Mouse (Mus musculus) neural tube, embryonic 12.5 days (tissue): ENCODE measurements around the gene Hnrnpll. TPM values are rescaled to one million over a fixed set of nuclear protein-coding genes. Genes with fewer than 3 reads are reported as not detected.
A peak's percentile ranks its signal among the peaks of the same experiment; 100 is the strongest.

ENCODE experiments used
- ATAC-seq: fragments of 200-750 bp; cut with Nextera tagmentation; 2 replicates; pipeline ENCODE4 v1.8.0; 2017; ENCODE audit warnings: low read depth, mild to moderate bottlenecking, moderate TSS enrichment, moderate library complexity; ENCODE audit not compliant: low FRiP score
- H3K27ac ChIP-seq: fragments of 300-500 bp; sonication (generic); 2 replicates; pipeline ENCODE4 v1.5.1; 2016
- H3K27me3 ChIP-seq: fragments of 300-500 bp; sonication (generic); replicated peaks from 2 replicates; pipeline ENCODE4 v1.6.1; 2016; ENCODE audit warnings: mild to moderate bottlenecking
- H3K36me3 ChIP-seq: fragments of 300-500 bp; sonication (generic); 2 replicates; pipeline ENCODE4 v1.6.1; 2016; ENCODE audit warnings: mild to moderate bottlenecking
- H3K4me1 ChIP-seq: fragments of 300-500 bp; sonication (generic); 2 replicates; pipeline ENCODE4 v1.6.1; 2016
- H3K4me2 ChIP-seq: fragments of 300-500 bp; sonication (generic); replicated peaks from 2 replicates; pipeline ENCODE4 v1.6.1; 2016; ENCODE audit warnings: mild to moderate bottlenecking
- H3K4me3 ChIP-seq: fragments of 300-500 bp; sonication (generic); 2 replicates; pipeline ENCODE4 v1.5.1; 2016
- H3K9ac ChIP-seq: fragments of 300-500 bp; sonication (generic); 2 replicates; pipeline ENCODE4 v1.6.1; 2016; ENCODE audit warnings: mild to moderate bottlenecking
- H3K9me3 ChIP-seq: fragments of 300-500 bp; sonication (generic); 2 replicates; pipeline ENCODE4 v1.6.1; 2016; ENCODE audit warnings: mild to moderate bottlenecking
- WGBS: fragments of 180-500 bp; shearing (Covaris S2); methylation state at CpG from one replicate; pipeline ENCODE4 v1.1.7; 2016; 5-methylcytosine and 5-hydroxymethylcytosine counted together
- polyA plus RNA-seq: library from polyadenylated mRNA; unstranded; fragments of >200 nt; fragmentation: Nextera tagmentation; extraction: Ambion mirVana; gene quantifications from 2 replicates; pipeline ENCODE4 v1.2.1, GENCODE M21; 2016

Hnrnpll gene
- polyA plus RNA-seq, 1 experiment from 2014 or later, result 128 TPM

GRCm38 (mm10) chr17:80084424-80084823 lies 22.3 kb upstream of the Hnrnpll start:
- no peaks in the 10 kb centered on the region for H3K27me3 ChIP-seq
- 78% methylated on average over 9 of the region's 9 CpGs for WGBS

DNA sequence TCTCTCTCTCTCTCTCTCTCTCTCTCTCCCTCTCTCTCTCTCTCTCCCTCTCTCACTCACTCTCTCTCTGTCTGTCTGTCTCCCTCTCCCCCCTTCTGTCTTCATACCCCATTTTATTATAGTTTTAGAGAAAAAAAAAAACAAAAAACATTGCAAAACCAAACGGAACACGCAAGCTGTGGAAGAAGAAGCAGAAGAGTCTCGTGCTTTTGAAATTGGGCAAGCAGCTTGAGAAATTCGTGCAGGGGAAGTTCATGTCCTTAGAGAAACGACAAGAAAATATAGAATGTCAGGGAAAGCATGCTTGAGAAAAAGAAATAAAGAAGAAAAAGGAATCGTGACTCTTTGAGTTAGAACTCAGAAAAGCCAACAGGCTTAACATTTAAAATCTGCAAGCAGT lies 21.1 kb upstream of the Hnrnpll start:
- Histone ChIP-seq H3K4me3 (no peak overlapping the region), H3K27ac (no peak overlapping the region), H3K4me1 (no peaks in the 10 kb centered on the region), H3K9ac (no peak overlapping the region), H3K9me3 (no peaks in the 10 kb centered on the region), H3K36me3 (no peaks in the 10 kb centered on the region), H3K27me3 (no peaks in the 10 kb centered on the region), H3K4me2 (no peak overlapping the region)
- no peak for ATAC-seq
- 79% methylated on average over 6 of the region's 6 CpGs for WGBS

More at GRCm38 (mm10) chr17:80084424-80084823, 22.3 kb upstream of the Hnrnpll start:
- Histone ChIP-seq H3K4me1 (no peaks in the 10 kb centered on the region), H3K9me3 (no peaks in the 10 kb centered on the region), H3K27ac (no peak overlapping the region), H3K4me3 (no peak overlapping the region), H3K9ac (no peak overlapping the region), H3K4me2 (no peak overlapping the region), H3K36me3 (no peaks in the 10 kb centered on the region)
- no peak for ATAC-seq

GRCm38 (mm10) chr17:80078726-80079125 lies 16.6 kb upstream of the Hnrnpll start:
- Histone ChIP-seq H3K27ac (no peak overlapping the region), H3K9me3 (no peaks in the 10 kb centered on the region), H3K9ac (no peak overlapping the region), H3K4me1 (no peaks in the 10 kb centered on the region), H3K27me3 (no peaks in the 10 kb centered on the region), H3K36me3 (no peaks in the 10 kb centered on the region), H3K4me2 (no peak overlapping the region), H3K4me3 (no peak overlapping the region)
- ATAC-seq, result no peak
- WGBS, result 91% methylated on average over 4 of the region's 4 CpGs

GRCm38 (mm10) chr17:80067257-80067656 lies 5.1 kb upstream of the Hnrnpll start:
- no peaks in the 10 kb centered on the region for H3K9me3 ChIP-seq
- no peak overlapping the region for H3K4me3 ChIP-seq
- H3K4me1 ChIP-seq, result peaks cover 6% of the 10 kb centered on the region; the same call in 1 of the 2 replicates
- H3K27me3 ChIP-seq, result no peaks in the 10 kb centered on the region
- no peak overlapping the region for H3K4me2 ChIP-seq
- no peaks in the 10 kb centered on the region for H3K36me3 ChIP-seq
- no peak for ATAC-seq
- no peak overlapping the region for H3K9ac ChIP-seq
- H3K27ac ChIP-seq, result no peak overlapping the region
- 88% methylated on average over 5 of the region's 6 CpGs for WGBS

DNA sequence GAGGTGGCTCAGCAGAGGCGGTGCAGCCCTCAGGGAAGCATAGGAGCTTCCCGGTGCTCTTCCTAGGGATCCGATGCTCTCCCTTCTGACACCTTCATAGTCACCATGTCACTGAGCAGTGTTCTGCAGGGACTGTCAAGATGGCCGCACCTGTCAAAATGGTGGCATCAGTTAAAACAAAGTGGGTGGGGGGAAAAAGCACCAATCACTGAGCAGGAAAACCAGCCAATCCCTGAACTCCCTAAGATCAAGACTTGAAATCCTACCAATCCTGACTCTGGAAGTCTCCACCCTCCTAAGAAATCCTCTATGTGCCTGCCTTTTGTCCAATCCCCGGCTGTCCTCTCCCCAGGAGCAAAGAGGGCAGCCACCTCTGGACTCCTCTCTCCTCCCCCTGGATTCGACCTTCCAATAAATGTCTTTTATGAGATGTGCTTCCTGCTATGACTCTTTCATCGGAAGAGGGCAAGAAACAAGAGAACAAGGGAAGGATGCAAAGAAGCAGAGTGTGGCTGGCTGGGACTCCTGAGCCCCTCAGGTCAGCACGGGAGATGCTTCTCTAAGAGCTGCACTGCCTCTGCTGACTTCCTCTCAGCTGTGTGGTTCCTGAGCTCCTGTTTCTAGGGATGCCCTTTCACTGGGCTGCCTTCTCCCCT lies 1.8 kb upstream of the Hnrnpll start:
- 69% methylated on average over 8 of the region's 8 CpGs for WGBS
- Histone ChIP-seq H3K27me3 (no peaks in the 10 kb centered on the region), H3K9ac (no peak overlapping the region), H3K4me3 (no peak overlapping the region), H3K9me3 (no peaks in the 10 kb centered on the region), H3K4me1 (peaks cover 20% of the 10 kb centered on the region), H3K4me2 (no peak overlapping the region), H3K27ac (no peak overlapping the region), H3K36me3 (no peaks in the 10 kb centered on the region)
- no peak for ATAC-seq

GRCm38 (mm10) chr17:80063386-80063785 lies 1.3 kb upstream of the Hnrnpll start:
- Histone ChIP-seq H3K4me1 (peaks cover 20% of the 10 kb centered on the region), H3K9ac (no peak overlapping the region), H3K27ac (no peak overlapping the region), H3K9me3 (no peaks in the 10 kb centered on the region), H3K4me2 (peak overlapping the region; percentile 82), H3K27me3 (no peaks in the 10 kb centered on the region), H3K4me3 (no peak overlapping the region), H3K36me3 (no peaks in the 10 kb centered on the region)
- ATAC-seq, result no peak
- 93% methylated on average over 10 of the region's 10 CpGs for WGBS

DNA sequence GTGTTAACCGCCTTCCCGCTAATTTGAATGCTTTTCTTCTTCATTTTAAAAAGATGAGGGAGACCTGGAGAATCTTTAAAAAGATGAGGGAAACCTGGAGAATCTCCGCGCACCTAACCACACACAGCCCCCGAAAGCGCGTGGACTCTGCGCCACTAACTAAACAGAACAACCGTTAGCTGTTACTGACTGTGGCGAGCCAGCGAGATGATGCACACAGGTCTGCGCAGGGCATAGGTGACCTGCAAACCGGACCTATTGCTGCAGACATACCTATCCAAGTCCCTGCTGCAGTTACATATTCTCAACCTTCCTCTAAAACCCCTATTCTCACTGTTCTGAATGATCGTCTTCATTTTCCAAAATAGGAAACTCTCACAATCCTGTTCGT lies 481 bp upstream of the Hnrnpll start:
- Histone ChIP-seq H3K27ac (peak overlapping the region; percentile 64), H3K36me3 (no peaks in the 10 kb centered on the region), H3K27me3 (no peaks in the 10 kb centered on the region), H3K4me1 (peaks cover 20% of the 10 kb centered on the region), H3K9me3 (no peaks in the 10 kb centered on the region), H3K4me2 (peak overlapping the region; percentile 82), H3K4me3 (peak overlapping the region; percentile 94), H3K9ac (peak overlapping the region; percentile 99)
- WGBS, result 4% methylated on average over 15 of the region's 15 CpGs
- ATAC-seq, result peak; percentile 44

DNA sequence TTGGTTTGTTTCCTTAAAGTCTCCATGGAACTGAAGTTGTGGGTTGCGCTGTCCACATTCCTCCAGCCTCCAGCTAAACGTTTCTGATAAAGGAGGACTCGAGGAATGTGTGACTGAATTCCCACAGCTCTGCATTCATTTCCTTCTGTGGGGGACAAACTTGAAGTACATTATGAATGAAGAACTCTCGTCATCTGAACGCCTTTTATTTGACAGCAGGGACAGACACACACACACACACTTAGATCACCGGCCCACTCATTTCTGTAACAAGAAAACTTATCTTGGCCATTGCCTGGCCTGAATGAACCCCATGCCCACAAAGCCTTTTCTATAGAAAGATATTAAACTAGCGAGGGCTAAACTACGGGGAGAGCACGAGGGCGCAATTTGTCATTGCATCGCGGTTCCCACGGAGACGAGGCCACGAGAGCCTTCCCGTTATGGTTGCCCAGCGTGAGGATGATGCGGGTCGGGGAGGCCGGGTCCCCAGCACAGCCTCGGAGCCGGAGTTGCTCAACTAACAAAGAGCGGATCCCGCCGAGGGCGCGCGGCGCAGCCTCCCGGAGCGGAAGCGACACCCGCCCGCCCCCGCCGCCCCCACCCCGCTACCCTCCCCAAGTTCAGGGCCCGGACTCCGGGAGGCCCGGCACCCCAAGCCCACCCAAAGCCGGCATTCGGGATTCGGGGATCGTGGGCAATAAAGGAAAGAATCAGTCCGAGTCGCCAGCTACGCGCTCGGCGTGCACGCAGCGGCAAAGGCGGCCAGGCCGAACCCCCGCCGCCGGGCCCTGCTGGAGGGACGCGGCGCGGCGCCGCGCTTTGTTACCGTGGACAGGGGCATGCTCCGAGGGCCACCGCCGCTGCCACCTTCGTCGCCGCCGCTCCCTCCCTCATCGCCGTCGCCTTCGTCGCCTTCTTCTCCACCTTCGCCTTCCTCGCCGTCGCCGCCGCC lies 1.0 kb downstream of the Hnrnpll start:
- H3K27me3 ChIP-seq, result no peaks in the 10 kb centered on the region
- H3K36me3 ChIP-seq, result no peaks in the 10 kb centered on the region
- peak overlapping the region; percentile 87 for H3K4me2 ChIP-seq
- peak overlapping the region; percentile 99 for H3K27ac ChIP-seq
- no peaks in the 10 kb centered on the region for H3K9me3 ChIP-seq
- H3K4me1 ChIP-seq, result peaks cover 22% of the 10 kb centered on the region
- H3K9ac ChIP-seq, result peak overlapping the region; percentile 99
- ATAC-seq, result peak; percentile 22
- H3K4me3 ChIP-seq, result peak overlapping the region; percentile 94
- WGBS, result under 1% methylated on average over 83 of the region's 83 CpGs

- peak overlapping the region; percentile 87 for H3K4me2 ChIP-seq
- H3K9ac ChIP-seq, result peak overlapping the region; percentile 99; the same call in 1 of the 2 replicates
- H3K27ac ChIP-seq, result no peak overlapping the region
- no peaks in the 10 kb centered on the region for H3K9me3 ChIP-seq
- H3K4me1 ChIP-seq, result peaks cover 22% of the 10 kb centered on the region
- no peaks in the 10 kb centered on the region for H3K36me3 ChIP-seq
- 17% methylated on average over 5 of the region's 5 CpGs for WGBS
- ATAC-seq, result no peak
- H3K27me3 ChIP-seq, result no peaks in the 10 kb centered on the region
- H3K4me3 ChIP-seq, result peak overlapping the region; percentile 94
These were observed 2.0 kb downstream of the Hnrnpll start for GRCm38 (mm10) chr17:80060151-80060550.

GRCm38 (mm10) chr17:80059731-80060130 lies 2.4 kb downstream of the Hnrnpll start:
- no peak for ATAC-seq
- Histone ChIP-seq H3K4me1 (peaks cover 22% of the 10 kb centered on the region), H3K36me3 (no peaks in the 10 kb centered on the region), H3K4me2 (peak overlapping the region; percentile 87), H3K4me3 (peak overlapping the region; percentile 94), H3K9ac (0 out of 2 replicates have a peak overlapping the region, but pooled peaks have one; percentile 99), H3K27ac (no peak overlapping the region), H3K27me3 (no peaks in the 10 kb centered on the region), H3K9me3 (no peaks in the 10 kb centered on the region)
- 4% methylated on average over 1 of the region's 1 CpGs for WGBS

GRCm38 (mm10) chr17:80058501-80058900 lies 3.6 kb downstream of the Hnrnpll start:
- no peak overlapping the region for H3K27ac ChIP-seq
- peak overlapping the region; percentile 31; the same call in 1 of the 2 replicates for H3K4me2 ChIP-seq
- H3K36me3 ChIP-seq, result 0 out of 2 replicates have a peak, but pooled peaks cover 5% of the 10 kb centered on the region
- H3K4me3 ChIP-seq, result no peak overlapping the region
- no peaks in the 10 kb centered on the region for H3K9me3 ChIP-seq
- H3K9ac ChIP-seq, result no peak overlapping the region
- no peak for ATAC-seq
- H3K4me1 ChIP-seq, result peaks cover 22% of the 10 kb centered on the region
- 53% methylated on average over 1 of the region's 1 CpGs for WGBS
- H3K27me3 ChIP-seq, result no peaks in the 10 kb centered on the region
